Mouse (Mus musculus) natural killer cell, adult 2 months (primary cell): ENCODE data around the gene Tmem269.

Experiments used
- DNase-seq, 2 experiments: peaks; one replicate each; pipeline ENCODE4 v3.0.0; 2022; ENCODE audit warnings: low spot score in 2 of 2

The Tmem269 gene

DNA sequence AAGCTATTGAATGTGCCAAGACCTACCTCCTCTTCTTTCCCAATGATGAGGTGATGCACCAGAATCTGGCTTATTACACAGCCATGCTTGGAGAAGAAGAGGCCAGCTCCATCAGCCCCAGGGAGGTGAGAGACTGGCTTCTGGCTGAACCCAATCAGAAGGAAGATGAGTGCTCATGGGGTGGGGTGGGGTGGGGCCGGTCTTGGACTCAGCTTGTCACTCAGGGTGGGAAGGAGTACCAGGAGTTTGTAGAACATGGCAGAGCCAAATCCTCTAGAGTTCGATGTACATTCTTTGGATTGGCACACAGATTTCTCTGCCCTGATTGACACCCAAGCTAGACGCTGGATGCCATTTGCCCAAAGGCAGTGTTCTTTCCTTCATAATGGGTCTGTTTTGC, 20.6 kb upstream of the Tmem269 start:
- no peak for DNase-seq

DNA sequence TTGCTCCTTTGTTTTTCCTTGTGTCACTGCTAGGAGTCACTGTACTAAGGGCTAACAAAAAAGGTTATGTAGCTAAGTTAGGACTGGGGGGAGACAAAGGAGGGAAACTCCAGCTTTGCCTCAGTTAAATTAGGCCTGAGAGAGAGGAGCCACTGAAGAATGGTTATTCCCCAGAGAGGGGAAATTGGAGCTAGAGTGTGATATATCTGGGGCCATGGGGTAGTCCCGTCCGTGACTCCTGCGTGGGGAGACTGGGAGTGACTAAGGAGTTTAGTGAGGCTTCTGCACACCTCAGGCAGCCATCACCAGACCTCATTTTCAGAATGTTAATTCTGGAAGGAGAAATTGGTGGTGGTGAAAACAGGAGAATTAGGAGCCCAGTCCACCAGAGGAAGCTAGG, 16.3 kb upstream of the Tmem269 start:
- DNase-seq, result no peak

DNA sequence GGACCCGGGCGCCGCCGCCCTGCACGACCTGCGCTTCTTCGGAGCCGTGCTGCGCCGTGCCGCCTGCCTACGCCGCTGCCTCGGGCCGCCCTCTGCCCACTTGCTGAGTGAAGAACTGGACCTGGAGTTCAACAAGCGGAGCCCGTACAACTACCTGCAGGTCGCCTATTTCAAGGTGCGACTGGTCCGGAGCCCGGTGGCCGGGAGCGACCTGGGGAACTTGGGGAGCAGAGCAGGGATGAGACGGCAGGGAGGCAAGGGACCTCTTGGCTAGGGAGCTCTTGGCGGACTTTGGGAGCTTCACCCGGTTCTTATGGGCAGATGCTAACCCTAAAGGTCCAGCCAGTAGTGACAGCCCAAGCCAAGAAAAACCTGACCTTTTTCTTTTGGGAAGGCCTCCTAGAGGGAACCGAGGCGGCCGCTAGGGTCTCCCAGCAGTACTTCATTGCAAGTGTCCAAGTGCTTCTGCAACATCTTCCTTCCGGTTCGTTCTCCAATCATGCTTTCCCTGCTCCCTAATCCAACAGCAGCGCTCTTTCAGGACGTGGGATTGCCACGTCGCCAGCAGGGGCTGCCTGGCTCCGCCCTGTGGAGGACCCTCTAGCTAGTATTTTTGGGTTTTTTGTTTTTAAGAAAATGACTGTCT, 15.4 kb upstream of the Tmem269 start:
- DNase-seq, result no peak

DNA sequence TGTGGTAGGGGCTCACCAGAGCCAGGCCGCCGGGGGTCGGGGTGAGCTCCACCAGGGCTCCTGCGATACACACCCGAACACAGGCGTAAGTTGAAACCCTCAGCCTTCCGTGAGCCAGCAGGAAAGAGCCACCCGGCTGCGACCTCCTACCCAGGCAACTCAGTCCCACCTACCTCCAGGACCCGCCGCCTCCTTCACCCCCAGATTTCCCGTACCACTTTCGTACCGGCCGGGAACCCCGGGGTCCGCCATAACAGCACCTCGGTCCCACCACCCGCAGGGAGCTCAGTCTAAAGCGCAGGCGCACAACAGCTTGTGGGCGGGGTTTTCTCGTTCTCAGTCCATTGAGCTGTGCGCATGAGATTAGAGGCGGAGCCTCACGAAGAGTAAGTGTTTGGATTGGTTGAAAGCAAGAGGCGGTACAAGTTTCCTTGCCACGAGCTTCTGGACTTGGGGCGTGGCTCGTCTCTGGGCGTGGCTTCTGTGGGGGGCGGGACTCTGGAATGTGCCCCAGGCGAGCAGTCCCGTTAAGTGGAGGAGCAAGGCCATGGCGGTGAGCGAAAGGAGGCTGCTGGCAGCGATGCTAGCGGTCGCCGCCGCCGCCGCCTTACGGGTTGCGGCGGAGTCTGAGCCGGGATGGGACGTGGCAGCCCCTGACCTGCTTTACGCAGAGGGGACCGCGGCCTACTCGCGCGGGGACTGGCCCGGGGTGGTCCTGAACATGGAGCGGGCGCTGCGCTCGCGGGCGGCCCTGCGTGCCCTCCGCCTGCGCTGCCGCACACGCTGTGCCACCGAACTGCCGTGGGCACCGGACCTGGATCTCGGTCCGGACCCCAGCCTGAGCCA, 14.6 kb upstream of the Tmem269 start, which contains the start of the genes AU022252 and P3h1:
Gene AU022252 (minus strand): TSS at position 303 of the 846 bp plus-strand sequence.
Gene P3h1 (plus strand): TSS at position 506 of the 846 bp plus-strand sequence.
- DNase-seq, result peak; percentile 99

DNA sequence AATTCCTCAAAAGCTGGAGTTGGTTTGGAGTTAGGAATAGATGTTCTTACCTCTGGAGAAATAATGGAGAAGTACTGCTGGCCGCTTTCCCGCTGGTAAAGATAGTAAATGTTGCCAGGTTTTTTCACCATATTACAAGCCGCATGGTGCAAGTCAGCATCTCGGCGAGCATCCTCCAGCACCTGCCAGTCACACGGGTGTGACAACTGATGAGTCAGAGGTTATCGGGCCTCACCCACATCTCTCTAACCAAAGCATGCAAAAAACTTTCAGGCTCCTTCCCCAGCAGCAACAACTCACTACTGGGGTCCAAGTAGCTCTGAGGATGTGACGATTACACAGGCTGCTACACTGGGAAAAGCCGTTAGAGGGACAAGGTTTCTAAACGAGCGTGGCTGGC, 8.7 kb upstream of the Tmem269 start:
- DNase-seq, result no peak

DNA sequence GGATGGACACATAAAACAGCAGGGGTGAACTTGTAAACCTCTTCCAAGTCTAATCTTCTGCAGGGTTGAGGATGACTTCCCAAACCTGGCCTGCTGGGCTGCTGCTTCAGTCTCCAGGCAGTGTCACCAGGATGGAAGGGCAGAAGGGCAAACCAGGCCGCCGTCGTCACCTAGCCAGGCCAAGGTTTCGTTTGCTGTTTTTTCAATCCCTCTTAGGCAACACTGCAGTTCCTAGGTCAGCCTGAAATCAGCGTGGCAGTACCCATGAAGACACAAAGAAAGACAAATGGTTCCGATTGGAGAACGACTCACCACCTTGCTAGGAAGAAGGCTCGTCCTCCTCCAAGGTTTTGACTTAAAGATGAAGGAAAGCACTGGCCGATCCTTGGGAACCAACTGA, 7.7 kb upstream of the Tmem269 start:
- no peak for DNase-seq

DNA sequence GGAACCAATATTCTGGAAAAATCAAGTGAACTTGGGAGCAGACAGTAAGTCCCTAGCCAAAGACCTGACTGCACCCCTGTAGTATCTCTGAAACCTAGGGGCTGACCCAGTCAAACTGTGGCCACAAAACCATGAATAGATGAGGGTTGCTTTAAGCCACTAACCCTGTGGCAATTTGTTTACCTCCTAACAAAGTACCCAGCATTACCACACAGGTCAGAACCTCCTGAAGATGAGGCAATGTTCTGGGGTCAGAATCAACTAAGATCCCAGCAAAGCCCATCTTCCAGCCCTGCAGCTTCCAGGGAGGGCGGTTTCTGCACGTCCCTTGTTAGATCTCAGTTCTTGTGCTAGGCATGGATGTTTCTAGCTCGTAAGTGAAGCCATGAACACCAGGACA, 6.5 kb upstream of the Tmem269 start:
- no peak for DNase-seq

DNA sequence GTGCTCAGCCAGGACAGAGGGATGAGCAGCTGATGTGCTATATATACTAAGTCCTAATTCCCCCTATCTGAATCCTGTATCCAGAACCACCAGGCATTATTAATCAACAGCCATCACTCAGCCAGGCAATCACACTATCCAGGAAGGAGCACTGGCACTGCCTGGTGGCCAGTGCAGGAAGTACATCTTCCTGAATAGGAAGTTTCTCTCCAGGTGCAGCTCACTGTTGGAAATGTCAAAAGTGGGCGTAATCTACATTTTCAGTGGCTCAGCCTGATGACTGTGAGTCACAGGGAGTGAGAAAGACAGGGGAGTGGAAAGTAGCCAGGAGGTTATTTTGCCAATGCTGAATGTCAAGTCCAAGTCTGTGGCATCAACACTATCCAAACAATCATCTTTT, 5.7 kb upstream of the Tmem269 start:
- peak in 1 of 2 experiments; percentile 30 for DNase-seq

DNA sequence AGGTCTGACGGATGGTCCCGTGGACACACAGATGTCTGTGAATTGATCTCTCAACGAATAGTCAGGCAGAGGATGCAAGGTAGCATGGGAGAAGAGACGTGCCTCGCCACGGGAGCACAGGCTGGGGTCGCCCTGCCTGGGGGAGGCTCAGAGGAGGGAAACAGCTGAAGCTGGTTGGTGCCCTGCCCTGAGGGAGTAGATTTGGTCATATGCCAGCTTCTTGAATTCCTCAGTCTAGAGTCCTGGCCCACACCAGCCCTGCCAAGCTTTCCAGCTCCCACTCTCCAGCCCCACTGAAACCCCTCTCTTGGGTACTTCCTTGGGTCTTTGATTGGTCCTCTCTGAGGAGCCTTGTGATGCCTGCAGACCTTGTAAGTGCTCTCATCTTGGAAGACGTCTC, 1.4 kb downstream of the Tmem269 start:
- DNase-seq, result no peak

DNA sequence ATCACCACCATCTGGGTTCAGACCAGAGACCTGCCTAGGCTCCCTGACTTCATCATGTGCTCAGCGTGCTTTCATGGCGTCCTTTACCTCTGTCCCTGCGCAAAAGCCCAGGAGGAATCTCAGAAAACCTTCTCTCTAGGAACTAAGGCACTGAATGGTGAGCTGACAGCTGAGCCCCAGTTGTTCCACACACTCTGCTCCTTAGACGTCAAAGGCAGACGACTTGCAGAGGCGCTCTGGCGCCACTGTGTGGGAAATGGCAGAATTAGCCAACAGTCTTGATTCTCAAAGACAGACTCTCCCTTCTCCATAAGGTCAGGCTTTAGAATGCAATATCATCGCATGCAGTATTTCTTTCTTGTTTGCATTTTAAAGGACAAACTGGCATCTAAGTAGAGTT, 13.3 kb downstream of the Tmem269 start:
- DNase-seq, result peak; percentile 22 to 41

DNA sequence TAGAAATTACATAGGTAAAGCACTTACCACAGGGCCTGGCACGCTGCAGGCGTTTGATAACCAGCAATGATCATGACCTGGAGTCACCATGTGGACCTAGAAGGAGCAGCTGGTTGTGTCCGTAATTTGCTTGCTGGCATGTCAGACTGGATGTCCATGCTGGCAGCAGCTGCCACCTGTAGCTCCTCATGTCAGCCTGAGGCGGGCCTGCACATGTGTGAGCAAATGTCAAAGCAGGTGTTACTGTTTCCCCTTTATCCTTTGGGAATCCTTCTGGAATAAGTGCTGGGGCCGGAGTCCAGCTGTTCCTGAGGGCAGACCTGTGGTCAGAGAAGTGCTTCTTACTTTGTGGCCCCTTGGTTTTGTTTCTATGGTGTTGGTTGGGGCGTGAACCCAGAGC, 19.9 kb downstream of the Tmem269 start:
- no peak for DNase-seq

DNA sequence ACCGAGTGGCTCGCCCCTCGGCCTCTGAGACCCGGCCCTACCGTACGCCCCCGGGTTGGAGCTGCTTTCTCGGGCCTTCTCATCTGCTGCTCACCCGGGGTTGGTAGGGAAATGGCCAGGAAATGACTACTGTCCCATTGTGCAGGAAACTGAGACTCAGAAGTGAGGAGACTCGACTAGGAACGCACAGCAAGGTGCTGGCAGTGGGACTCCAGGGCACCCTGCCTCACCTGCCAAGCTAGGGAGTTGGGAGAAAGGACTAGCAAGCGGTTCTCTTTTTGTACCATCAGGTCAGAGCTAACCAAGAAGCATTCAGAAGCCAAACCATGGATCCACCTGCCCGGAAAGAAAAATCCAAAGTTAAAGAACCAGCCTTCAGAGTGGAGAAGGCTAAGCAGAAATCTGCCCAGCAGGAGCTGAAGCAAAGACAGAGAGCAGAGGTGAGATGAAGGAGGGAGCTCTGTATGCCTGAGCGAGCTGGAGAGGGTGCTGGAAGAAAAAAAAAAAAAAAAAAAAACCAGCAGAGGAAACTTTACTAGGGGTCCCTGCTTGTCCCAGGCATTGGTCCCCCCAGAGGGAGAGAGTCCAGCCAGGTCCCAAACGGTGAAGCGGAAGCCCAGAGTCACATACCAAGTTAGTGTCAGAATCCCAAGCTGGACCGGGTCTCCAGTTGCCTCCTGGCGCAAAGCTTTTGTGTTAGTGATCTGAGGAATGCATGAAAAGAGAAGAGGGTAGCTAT, 22.3 kb downstream of the Tmem269 start:
- no peak for DNase-seq

DNA sequence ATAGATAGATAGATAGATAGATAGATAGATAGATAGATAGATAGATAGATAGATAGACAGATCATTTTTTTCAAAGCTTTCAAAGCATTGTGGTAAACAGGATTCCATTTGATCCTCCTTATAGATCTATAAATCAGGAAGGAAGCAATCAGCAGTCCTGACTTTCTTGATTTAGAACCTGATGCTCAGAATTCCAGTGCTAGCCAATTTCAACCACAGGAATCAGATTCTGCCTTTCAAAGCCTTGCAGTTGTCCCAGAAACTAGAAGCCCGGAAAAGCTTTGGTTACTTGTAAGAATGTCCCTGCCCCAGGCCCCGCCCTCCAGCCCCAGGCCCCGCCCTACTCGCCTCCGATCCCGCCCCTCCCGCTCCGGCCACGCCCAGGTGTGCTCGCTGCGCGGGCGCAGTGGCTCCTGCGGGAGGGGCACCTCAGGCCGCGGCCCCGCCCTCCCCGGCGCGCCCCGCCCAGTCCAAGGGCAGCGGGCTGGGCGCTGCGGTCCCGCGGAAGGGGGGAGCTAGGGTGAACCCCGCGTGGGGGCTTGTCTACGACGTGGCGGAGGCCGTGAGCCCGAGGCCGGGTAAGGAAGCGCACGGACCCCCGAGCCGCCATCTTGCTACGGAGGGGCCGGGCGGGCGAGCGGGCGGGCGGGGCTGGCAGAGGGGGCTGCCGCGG, 23.0 kb downstream of the Tmem269 start, which contains the start of gene Svbp:
Gene Svbp (plus strand): TSS at position 398 of the 673 bp plus-strand sequence.
- peak; percentile 82 to 87 for DNase-seq

DNA sequence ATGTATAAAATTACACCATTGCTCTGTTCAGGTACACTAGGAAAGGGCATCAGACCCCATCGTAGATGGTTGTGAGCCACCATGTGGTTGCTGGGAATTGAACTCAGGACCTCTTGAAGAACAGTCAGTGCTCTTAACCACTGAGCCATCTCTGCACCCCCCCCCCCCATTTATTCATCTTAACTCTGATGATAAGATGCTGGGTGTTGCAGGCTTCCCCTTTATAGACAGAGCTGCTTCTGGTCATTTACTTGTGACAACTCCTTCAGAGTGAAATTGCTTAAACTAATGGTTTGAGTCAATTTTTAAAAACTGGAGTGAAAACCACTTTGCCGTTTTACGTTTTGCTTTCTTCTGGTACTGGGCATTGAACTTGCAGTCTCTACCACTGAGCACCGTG, 25.3 kb downstream of the Tmem269 start:
- no peak for DNase-seq

DNA sequence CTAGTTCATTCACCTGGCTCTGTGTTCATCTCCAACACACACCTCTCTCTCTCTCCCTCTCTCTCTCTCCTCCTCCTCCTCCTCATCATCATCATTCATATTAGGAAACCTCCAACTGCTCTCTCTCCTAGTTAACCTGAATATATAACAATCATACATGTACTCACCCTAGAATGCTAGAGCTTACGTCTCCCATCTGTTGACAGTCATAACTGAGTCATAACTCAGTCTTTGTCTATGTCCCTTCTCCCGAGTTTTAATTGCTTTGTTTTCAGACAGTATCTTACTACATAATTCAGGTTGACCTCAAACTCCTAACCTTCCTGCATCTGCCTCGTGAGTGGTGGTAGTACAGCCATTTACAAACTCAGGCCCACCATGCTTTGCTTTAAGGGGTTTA, 26.7 kb downstream of the Tmem269 start:
- DNase-seq, result no peak

DNA sequence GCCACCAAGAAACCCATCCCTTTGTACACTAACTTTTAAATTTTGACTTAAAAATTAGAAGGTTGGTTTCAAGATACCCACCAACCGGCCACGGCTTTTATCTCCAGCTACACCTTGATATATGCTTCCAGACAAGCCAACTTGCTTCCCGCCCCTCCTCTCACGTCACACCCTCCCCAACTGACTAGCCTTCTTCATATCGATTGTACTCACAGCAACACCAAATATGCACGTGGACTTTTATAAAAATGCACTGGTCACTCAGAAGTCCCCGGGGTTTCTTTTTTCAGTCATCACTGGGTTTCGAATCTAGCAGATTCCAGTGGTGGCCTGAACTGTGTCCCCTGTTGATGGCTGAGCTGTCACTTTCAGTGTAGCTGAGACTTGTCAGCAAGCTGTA, 27.4 kb downstream of the Tmem269 start:
- no peak for DNase-seq

DNA sequence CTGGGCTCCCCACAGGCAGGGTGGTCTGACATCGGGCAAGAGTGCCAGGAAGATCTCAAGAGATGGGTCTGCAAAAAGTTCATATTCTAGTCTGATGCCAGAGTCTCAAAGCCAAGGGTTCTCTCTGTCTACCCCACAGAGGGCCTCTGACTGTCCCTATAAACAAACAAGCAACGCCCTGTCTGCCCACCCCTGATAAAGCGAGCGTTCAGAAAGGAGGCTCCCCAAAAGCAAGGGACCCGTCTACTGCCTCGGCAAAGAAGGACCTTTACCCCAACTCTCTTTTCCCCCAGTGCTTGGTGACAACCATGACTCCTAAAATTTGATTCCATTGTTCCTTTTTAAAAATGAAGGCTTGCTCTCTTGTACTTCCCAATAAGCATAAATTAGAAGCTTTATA, 28.2 kb downstream of the Tmem269 start, which contains the start of gene Ermap:
Gene Ermap (minus strand): TSS at position 148 of the 400 bp plus-strand sequence.
- DNase-seq, result no peak

DNA sequence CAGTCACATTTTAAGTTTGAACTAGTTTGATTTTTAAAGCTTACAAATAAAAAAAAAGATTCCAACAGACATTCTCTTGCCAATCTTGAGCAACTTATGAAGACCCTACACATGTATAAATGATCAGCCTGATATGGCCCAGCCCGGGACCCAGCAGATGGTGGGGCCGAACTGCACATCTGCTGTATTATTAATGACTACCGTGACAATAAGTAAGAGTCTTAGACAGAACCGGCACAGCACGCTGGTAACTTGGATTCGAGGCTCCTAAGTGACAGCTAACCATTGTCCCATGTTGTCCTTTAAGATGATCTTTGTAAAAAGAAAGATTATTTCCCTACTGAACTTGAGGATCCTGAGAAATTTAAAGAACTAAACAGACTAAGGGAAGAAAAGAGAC, 28.6 kb downstream of the Tmem269 start:
- DNase-seq, result no peak

DNA sequence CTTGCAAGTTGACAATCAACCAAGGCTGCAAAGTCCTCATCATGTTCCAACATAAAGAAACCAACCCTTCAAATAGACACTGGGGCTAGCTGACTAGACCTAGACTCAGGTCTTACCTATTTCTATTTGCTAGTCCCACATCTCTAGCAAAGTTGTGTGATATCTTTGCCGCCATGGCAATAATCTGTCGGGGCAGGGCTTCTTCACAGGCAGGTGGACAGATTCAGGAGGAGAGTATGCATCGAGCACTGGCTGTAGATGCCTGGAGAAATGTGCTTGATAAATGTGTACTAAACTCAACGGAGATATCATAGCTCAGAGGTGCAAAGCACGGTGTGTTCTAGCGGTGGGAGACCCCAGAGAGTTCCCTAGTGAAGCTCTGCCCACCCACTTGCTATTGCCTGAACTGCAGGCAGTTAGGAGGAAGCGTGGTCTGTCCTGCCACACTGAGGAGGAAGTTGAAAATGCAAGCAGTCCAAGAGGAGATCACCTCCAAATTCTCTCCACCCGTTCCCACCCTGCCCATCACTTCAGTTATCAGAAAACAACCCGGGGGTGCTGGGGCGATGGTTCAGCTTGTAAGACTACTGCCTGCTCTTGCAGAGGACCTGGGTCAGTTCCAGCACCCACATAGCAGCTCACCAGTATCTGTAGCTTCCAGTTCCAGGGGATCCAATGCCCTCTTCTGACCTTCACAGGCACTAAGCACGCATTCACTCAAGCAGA, 29.8 kb downstream of the Tmem269 start:
- DNase-seq, result no peak

DNA sequence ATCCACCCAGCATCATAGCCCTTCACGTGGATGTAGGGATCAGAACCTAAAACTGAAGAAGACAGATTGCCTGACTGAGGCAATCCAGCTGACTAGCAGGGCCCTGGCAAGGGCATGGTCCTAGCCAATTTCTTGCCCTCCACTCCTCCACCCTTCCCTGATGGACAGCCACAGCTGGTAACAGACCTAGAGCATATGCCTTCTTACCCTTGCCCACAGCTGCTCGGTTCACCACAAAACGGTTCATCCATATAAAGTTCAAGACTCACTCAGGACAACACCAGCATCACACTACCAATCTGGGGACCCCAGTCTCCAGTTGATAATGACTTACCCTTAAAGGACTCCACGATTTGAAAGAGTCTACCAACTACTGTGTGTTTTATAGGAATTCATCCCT, 32.2 kb downstream of the Tmem269 start:
- no peak for DNase-seq

DNA sequence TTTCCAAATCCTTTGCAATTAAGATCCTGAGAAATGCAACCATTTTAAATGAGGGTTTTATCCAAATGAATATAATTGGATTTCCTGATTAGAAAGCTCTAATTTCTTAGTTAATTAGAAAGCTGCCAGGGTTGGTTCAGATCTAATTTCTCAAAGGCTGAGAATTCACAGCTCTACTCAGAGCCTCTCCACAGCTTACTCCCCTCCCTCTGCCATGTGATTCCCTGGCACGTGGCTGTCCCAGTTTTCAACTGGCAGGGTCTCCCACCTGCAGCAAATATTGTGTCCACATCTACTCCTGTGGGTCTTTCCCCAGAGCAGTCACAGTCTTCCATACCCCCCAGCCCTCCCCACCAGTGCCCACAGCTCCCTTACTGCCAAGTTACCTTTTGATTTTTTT, 34.5 kb downstream of the Tmem269 start:
- no peak for DNase-seq
